Mouse (Mus musculus) kidney, adult 2 months (tissue): ENCODE data around the gene Tab2. TPM values are rescaled to one million over a fixed set of nuclear protein-coding genes. Genes with fewer than 3 reads are reported as not detected.

Experiments used
- DNase-seq: peaks from one replicate; pipeline ENCODE4 v3.0.0; 2021
- H3K27ac ChIP-seq: fragments of 200-500 bp; 2 replicates; pipeline ENCODE4 v1.5.1; 2012; ENCODE audit warnings: low read depth, low read length, control low read depth, inconsistent platforms; ENCODE audit not compliant: insufficient read depth
- H3K27me3 ChIP-seq: fragments of 200-500 bp; replicated peaks from 2 replicates; pipeline ENCODE4 v1.6.1; 2012; ENCODE audit warnings: mild to moderate bottlenecking, moderate library complexity, low read length, inconsistent platforms; ENCODE audit not compliant: control insufficient read depth, insufficient read depth
- H3K36me3 ChIP-seq: fragments of 200-500 bp; 2 replicates; pipeline ENCODE4 v1.6.1; 2012; ENCODE audit warnings: mild to moderate bottlenecking, moderate library complexity, low read length, inconsistent platforms; ENCODE audit not compliant: control insufficient read depth, insufficient read depth
- H3K4me1 ChIP-seq: fragments of 200-500 bp; 2 replicates; pipeline ENCODE4 v1.6.1; 2011; ENCODE audit warnings: low read length; ENCODE audit not compliant: control insufficient read depth, insufficient read depth
- H3K4me3 ChIP-seq: fragments of 200-500 bp; 2 replicates; pipeline ENCODE4 v1.5.1; 2011; ENCODE audit warnings: mild to moderate bottlenecking, low read depth, low read length, control low read depth; ENCODE audit not compliant: insufficient read depth
- CTCF ChIP-seq: fragments of 200-500 bp; conservative IDR thresholded peaks from 2 replicates; pipeline ENCODE4 v1.5.1; 2011; ENCODE audit warnings: low read depth, mild to moderate bottlenecking, control low read depth, low read length, moderate library complexity, mixed read lengths; ENCODE audit not compliant: insufficient read depth, insufficient read length
- POLR2A ChIP-seq: fragments of 200-500 bp; IDR thresholded peaks from one replicate; pipeline ENCODE4 v1.6.1; 2011; ENCODE audit warnings: low read depth, low read length, control low read depth
- WGBS: fragments of 180-500 bp; shearing (Covaris S2); methylation state at CpG from one replicate; pipeline ENCODE4 v1.1.7; 2018; 5-methylcytosine and 5-hydroxymethylcytosine counted together
- polyA plus RNA-seq: library from polyadenylated mRNA; depleted of rRNA; stranded (reverse); fragments of >200 nt; gene quantifications from 2 replicates; pipeline ENCODE4 v1.2.3, GENCODE M21; 2012

The Tab2 gene
- polyA plus RNA-seq, 1 experiment = 44.1 TPM

GRCm38 (mm10) chr10:7925481-7925880, 30.5 kb downstream of the Tab2 start:
- TF ChIP-seq POLR2A (no peak), CTCF (no peak)
- Histone ChIP-seq H3K36me3 (no peaks in the 10 kb centered on the region; the same call in 1 of the 2 replicates), H3K4me3 (no peak overlapping the region), H3K27ac (no peak overlapping the region), H3K4me1 (no peaks in the 10 kb centered on the region), H3K27me3 (no peaks in the 10 kb centered on the region)
- no peak for DNase-seq
- 80% methylated on average over 11 of the region's 11 CpGs for WGBS

DNA sequence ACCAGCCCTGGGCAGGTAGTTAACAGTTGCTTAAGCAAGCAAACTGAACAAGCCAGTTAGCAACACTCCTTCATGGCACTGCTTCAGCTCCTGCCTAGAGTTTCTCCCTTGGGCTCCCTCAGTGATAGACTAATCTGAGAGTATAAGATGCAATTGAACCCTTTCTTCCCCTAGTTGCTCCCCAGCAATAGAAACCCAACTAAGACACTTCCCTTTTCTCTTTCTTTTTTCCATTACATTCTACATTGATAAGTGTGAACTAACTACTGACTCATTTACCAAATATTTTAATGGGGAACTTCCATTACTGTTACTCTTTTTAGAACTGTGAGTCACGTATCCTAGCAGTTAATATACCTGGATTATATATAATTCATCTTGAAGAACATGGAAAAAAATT, 32.6 kb downstream of the Tab2 start:
- TF ChIP-seq CTCF = no peak
- TF ChIP-seq POLR2A = no peak
- no peak for DNase-seq
- Histone ChIP-seq H3K4me1 (no peaks in the 10 kb centered on the region), H3K36me3 (peaks cover 3% of the 10 kb centered on the region; the same call in 1 of the 2 replicates), H3K4me3 (no peak overlapping the region), H3K27ac (no peak overlapping the region), H3K27me3 (no peaks in the 10 kb centered on the region)
- 88% methylated on average over 1 of the region's 1 CpGs for WGBS

- H3K27ac ChIP-seq = no peak overlapping the region
- WGBS = 37% methylated on average over 10 of the region's 10 CpGs
- TF ChIP-seq CTCF = no peak
- TF ChIP-seq POLR2A = no peak
- H3K4me1 ChIP-seq = peaks cover 3% of the 10 kb centered on the region; the same call in 1 of the 2 replicates
- no peaks in the 10 kb centered on the region for H3K27me3 ChIP-seq
- H3K4me3 ChIP-seq = no peak overlapping the region
- peaks cover 7% of the 10 kb centered on the region; the same call in 1 of the 2 replicates for H3K36me3 ChIP-seq
- DNase-seq = peak; percentile 32
Observed at GRCm38 (mm10) chr10:7911268-7911667, 44.8 kb downstream of the Tab2 start.

GRCm38 (mm10) chr10:7907151-7907550, 48.9 kb downstream of the Tab2 start:
- no peak for DNase-seq
- no peak overlapping the region for H3K4me3 ChIP-seq
- TF ChIP-seq CTCF = no peak
- no peak for TF ChIP-seq POLR2A
- peaks cover 9% of the 10 kb centered on the region for H3K36me3 ChIP-seq
- H3K27me3 ChIP-seq = no peaks in the 10 kb centered on the region
- H3K27ac ChIP-seq = no peak overlapping the region
- WGBS = 76% methylated on average over 12 of the region's 12 CpGs
- H3K4me1 ChIP-seq = peaks cover 3% of the 10 kb centered on the region; the same call in 1 of the 2 replicates

DNA sequence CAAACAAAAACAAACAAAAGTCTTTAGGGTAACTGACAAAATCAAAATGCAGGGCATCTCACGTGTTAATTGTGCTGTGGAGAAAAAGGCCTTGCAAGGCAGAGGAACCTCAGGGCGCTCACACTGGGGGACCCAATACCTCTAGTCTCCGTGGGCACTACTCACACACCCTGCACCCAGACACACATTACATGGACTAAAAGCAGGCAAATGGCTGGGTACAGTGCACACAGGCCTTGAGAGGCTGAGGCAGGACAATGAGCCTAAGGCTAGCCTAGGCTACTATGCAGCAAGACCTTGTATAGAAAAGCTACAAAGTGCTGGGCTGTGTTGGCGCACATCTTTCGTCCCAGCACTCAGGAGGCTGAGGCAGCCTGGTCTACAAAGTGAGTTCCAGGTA, 51.9 kb downstream of the Tab2 start:
- Histone ChIP-seq H3K4me1 (no peaks in the 10 kb centered on the region), H3K27ac (no peak overlapping the region), H3K36me3 (peaks cover 6% of the 10 kb centered on the region), H3K27me3 (no peaks in the 10 kb centered on the region), H3K4me3 (no peak overlapping the region)
- TF ChIP-seq CTCF (no peak), POLR2A (no peak)
- 95% methylated on average over 5 of the region's 5 CpGs for WGBS
- no peak for DNase-seq

- no peak for DNase-seq
- H3K36me3 ChIP-seq = no peaks in the 10 kb centered on the region; the same call in 1 of the 2 replicates
- H3K27me3 ChIP-seq = no peaks in the 10 kb centered on the region
- no peak overlapping the region for H3K4me3 ChIP-seq
- H3K27ac ChIP-seq = no peak overlapping the region
- TF ChIP-seq CTCF (no peak), POLR2A (no peak)
- H3K4me1 ChIP-seq = no peaks in the 10 kb centered on the region
- whole genome bisulfite sequencing = 89% methylated on average over 14 of the region's 14 CpGs
Observed at GRCm38 (mm10) chr10:7900719-7901627, 55.1 kb downstream of the Tab2 start.

DNA sequence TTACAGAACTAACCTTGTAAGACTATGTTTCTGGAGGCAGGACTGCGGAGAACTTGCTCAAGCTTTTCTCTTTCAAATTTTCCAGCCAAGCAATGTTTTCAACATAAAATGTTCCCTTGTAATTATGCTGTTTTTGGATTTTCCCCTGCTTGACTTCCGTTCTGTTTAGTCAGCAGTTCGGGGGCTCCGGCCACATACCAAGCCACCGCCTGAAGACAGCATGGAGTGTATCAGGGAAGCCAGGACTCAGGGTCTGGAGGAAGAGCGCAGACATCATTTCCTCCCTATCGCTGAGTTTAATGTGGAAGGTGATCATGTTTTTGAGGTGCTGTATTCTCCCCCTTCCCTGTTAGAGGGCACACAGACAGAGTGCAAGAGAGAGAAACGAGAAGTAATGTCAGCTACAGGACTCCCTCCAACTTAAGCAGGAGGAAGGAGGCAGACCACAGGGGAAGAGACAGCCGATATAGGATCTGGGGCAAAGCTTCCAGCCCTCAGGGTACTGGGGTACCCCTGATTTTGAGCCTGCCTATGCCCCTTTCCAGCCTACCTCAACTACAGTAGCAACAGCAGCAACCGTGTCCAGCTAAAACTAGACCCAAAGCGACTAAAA, 67.7 kb downstream of the Tab2 start:
- H3K27ac ChIP-seq = peak overlapping the region; percentile 26; the same call in 1 of the 2 replicates
- DNase-seq = peak; percentile 14
- H3K27me3 ChIP-seq = no peaks in the 10 kb centered on the region
- H3K4me3 ChIP-seq = no peak overlapping the region
- WGBS = 69% methylated on average over 11 of the region's 11 CpGs
- no peaks in the 10 kb centered on the region for H3K36me3 ChIP-seq
- TF ChIP-seq POLR2A (no peak), CTCF (no peak)
- H3K4me1 ChIP-seq = no peaks in the 10 kb centered on the region
